Mouse (Mus musculus) intestine, embryonic 14.5 days (tissue): ENCODE measurements around the gene Slc26a8. TPM values are rescaled to one million over a fixed set of nuclear protein-coding genes. Genes with fewer than 3 reads are reported as not detected.

ENCODE experiments used
- ATAC-seq: fragments of 200-750 bp; cut with Nextera tagmentation; replicated peaks from 2 replicates; pipeline ENCODE4 v1.8.0; 2017; ENCODE audit warnings: low read depth, moderate number of reproducible peaks, moderate TSS enrichment, moderate library complexity; ENCODE audit not compliant: low FRiP score, low TSS enrichment
- DNase-seq: peaks from one replicate; pipeline ENCODE4 v3.0.0-alpha.2; 2018; ENCODE audit warnings: low spot score
- H3K27ac ChIP-seq: fragments of 300-500 bp; sonication (generic); 2 replicates; pipeline ENCODE4 v1.5.1; 2014; ENCODE audit warnings: low read depth, mild to moderate bottlenecking, control low read depth
- H3K27me3 ChIP-seq: fragments of 300-500 bp; sonication (generic); replicated peaks from 2 replicates; pipeline ENCODE4 v1.6.1; 2014; ENCODE audit warnings: low read length, control low read depth; ENCODE audit not compliant: control insufficient read depth, insufficient read depth
- H3K36me3 ChIP-seq: fragments of 300-500 bp; sonication (generic); 2 replicates; pipeline ENCODE4 v1.6.1; 2014; ENCODE audit warnings: low read length, control low read depth; ENCODE audit not compliant: control insufficient read depth, insufficient read depth
- H3K4me1 ChIP-seq: fragments of 300-500 bp; sonication (generic); replicated peaks from 2 replicates; pipeline ENCODE4 v1.6.1; 2014; ENCODE audit warnings: low read length, control low read depth, mixed read lengths; ENCODE audit not compliant: control insufficient read depth, insufficient read depth
- H3K4me2 ChIP-seq: fragments of 300-500 bp; sonication (generic); 2 replicates; pipeline ENCODE4 v1.6.1; 2014; ENCODE audit warnings: low read length
- H3K4me3 ChIP-seq: fragments of 300-500 bp; sonication (generic); 2 replicates; pipeline ENCODE4 v1.5.1; 2014; ENCODE audit warnings: low read depth, low read length, control low read depth, mixed read lengths
- H3K9ac ChIP-seq: fragments of 300-500 bp; sonication (generic); 2 replicates; pipeline ENCODE4 v1.6.1; 2014; ENCODE audit warnings: mild to moderate bottlenecking, low read length
- H3K9me3 ChIP-seq: fragments of 300-500 bp; sonication (generic); 2 replicates; pipeline ENCODE4 v1.6.1; 2016; ENCODE audit warnings: low read length, control low read depth; ENCODE audit not compliant: control insufficient read depth
- WGBS: fragments of 180-500 bp; shearing (Covaris S2); extraction: QIAGEN DNeasy Blood & Tissue Kit; methylation state at CpG from one replicate; pipeline ENCODE4 v1.1.7; 2014; 5-methylcytosine and 5-hydroxymethylcytosine counted together
- polyA plus RNA-seq: library from polyadenylated mRNA; unstranded; fragments of >200 nt; fragmentation: Nextera tagmentation; extraction: Ambion mirVana; gene quantifications from 2 replicates; pipeline ENCODE4 v1.2.1, GENCODE M21; 2014

The Slc26a8 gene
- polyA plus RNA-seq, 1 experiment from 2014 or later, result 0.35 TPM

DNA sequence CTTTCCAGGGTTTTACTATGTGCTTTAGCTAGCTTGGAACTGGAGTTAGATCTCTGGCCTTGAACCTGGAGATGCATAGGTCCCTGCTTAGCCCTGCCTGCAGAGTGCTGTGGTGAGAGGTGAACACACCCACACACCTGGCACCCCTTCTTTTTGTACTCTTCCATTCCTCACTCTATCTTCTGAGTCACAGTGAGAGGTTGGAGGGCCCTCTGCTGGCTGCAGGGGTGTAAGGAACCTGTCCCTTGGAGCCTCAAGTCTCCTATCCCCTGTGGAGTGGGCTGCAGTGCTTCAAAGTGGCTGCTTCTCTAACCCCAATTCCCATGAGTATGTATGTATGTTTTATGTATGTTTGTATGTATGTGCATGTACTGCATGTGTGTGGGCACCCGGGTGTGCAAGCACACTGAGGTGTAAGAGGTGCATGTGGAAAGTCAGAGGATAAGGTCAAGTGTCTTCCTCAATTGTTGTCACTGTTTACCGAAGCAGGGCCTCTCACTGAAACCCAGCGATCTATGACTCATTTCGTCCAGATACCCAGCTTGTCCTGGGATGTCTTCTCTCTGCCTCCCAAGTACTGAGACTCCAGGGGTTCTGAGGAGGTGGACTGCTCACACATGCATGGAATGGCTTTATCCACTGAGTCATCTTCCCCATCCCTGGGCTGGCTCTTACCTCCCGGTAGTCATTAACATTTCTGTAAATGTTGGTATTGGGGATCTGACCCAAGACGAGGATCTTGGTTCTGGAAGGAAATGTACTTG lies 41.2 kb downstream of the Slc26a8 start:
- 45% methylated on average over 6 of the region's 6 CpGs for WGBS
- no peak overlapping the region for H3K4me3 ChIP-seq
- H3K36me3 ChIP-seq, result no peaks in the 10 kb centered on the region
- H3K27ac ChIP-seq, result no peak overlapping the region
- H3K9me3 ChIP-seq, result no peaks in the 10 kb centered on the region
- no peak overlapping the region for H3K9ac ChIP-seq
- H3K4me2 ChIP-seq, result no peak overlapping the region
- H3K27me3 ChIP-seq, result no peaks in the 10 kb centered on the region
- no peak for ATAC-seq
- no peak for DNase-seq
- H3K4me1 ChIP-seq, result no peaks in the 10 kb centered on the region

DNA sequence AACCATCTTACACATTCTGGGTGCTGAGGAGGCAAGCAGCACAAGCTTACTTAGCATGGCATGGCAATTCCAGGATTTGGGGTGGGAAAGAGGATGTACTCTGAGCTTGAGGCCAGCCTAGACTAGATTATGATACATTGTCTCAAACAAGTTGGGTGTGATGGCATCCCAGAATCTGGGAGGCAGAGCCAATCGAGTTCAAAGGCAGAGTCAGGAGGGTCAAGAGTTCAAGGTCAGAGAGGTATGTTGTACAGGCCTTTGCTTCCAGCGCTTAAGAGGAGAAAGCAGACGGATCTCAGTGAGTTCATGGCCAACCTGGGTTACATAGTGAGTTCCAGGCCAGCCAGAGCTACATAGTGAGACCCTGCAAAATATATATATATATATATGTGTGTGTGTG lies 43.8 kb downstream of the Slc26a8 start:
- H3K9ac ChIP-seq, result no peak overlapping the region
- DNase-seq, result no peak
- 64% methylated on average over 3 of the region's 3 CpGs for WGBS
- H3K9me3 ChIP-seq, result no peaks in the 10 kb centered on the region
- no peaks in the 10 kb centered on the region for H3K36me3 ChIP-seq
- no peaks in the 10 kb centered on the region for H3K27me3 ChIP-seq
- H3K4me3 ChIP-seq, result no peak overlapping the region
- ATAC-seq, result no peak
- no peaks in the 10 kb centered on the region for H3K4me1 ChIP-seq
- no peak overlapping the region for H3K27ac ChIP-seq
- no peak overlapping the region for H3K4me2 ChIP-seq

DNA sequence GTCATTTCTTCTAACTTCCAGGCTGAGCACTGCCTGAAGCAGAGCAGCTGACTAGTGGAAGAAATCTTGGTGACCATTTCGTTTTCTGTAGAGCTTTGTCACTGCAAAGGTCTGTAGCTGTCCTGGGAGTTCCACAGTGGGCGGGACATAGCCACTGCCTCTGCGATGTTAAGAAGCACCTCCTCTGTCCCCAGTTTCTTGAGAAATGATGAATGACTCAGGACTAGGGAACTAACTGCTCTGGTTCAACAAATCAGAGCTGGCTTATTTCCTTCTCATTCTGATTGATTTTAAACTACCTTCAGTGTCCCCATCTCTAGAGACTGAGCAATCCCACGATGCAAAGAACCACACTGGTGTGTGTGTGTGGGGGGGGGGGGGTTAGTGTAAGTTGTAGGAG lies 45.9 kb downstream of the Slc26a8 start:
- Histone ChIP-seq H3K4me3 (no peak overlapping the region), H3K36me3 (no peaks in the 10 kb centered on the region), H3K9me3 (no peaks in the 10 kb centered on the region), H3K4me2 (no peak overlapping the region), H3K9ac (no peak overlapping the region), H3K4me1 (no peaks in the 10 kb centered on the region), H3K27me3 (no peaks in the 10 kb centered on the region), H3K27ac (no peak overlapping the region)
- DNase-seq, result no peak
- ATAC-seq, result no peak
- 44% methylated on average over 4 of the region's 4 CpGs for whole genome bisulfite sequencing

DNA sequence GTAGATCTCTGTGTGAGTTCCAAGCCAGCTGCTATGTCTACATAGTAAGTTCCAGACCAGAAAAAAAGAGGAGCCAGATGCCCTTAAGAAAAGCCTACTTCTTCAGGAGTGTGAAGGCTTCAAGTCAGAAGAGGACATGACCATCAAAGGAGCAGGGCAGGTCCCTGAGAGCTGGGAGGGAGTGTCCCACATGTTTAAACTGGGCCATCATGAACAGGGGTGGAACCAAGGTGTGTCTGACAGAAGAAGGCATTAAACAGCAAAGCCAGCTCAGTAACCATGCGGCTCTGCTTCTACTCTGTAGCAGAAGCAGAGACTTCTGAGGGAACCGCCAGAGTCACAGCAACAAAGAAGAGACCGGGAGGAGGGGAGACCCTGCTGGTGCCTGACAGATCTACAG lies 46.3 kb downstream of the Slc26a8 start:
- H3K9me3 ChIP-seq, result no peaks in the 10 kb centered on the region
- H3K4me2 ChIP-seq, result no peak overlapping the region
- no peak overlapping the region for H3K4me3 ChIP-seq
- DNase-seq (no peak), ATAC-seq (no peak)
- no peaks in the 10 kb centered on the region for H3K27me3 ChIP-seq
- H3K36me3 ChIP-seq, result no peaks in the 10 kb centered on the region
- H3K9ac ChIP-seq, result no peak overlapping the region
- 24% methylated on average over 3 of the region's 3 CpGs for WGBS
- H3K27ac ChIP-seq, result no peak overlapping the region
- no peaks in the 10 kb centered on the region for H3K4me1 ChIP-seq

DNA sequence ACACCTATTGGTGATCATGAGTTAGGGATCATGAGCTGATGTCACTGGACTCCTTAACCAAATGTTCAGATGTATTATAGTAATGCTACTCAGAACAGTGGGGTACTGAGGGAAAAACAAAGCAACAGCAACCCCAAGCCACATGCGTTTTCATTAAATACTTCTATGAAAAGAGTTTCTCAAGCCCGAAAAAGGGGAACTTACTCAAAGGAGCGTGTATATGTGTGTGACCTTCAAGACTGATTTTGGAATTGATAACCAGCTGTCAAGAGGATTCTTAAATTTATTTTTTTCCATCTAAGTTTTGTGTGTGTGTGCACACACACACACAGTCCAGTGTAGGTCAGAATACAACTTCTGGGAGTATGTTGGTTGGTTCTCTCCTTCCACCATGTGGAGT lies 49.9 kb downstream of the Slc26a8 start:
- Histone ChIP-seq H3K9me3 (no peaks in the 10 kb centered on the region), H3K4me1 (no peaks in the 10 kb centered on the region), H3K9ac (no peak overlapping the region), H3K4me2 (no peak overlapping the region), H3K36me3 (no peaks in the 10 kb centered on the region), H3K27me3 (no peaks in the 10 kb centered on the region), H3K4me3 (no peak overlapping the region), H3K27ac (no peak overlapping the region)
- 84% methylated on average over 3 of the region's 3 CpGs for WGBS
- no peak for DNase-seq
- ATAC-seq, result no peak

DNA sequence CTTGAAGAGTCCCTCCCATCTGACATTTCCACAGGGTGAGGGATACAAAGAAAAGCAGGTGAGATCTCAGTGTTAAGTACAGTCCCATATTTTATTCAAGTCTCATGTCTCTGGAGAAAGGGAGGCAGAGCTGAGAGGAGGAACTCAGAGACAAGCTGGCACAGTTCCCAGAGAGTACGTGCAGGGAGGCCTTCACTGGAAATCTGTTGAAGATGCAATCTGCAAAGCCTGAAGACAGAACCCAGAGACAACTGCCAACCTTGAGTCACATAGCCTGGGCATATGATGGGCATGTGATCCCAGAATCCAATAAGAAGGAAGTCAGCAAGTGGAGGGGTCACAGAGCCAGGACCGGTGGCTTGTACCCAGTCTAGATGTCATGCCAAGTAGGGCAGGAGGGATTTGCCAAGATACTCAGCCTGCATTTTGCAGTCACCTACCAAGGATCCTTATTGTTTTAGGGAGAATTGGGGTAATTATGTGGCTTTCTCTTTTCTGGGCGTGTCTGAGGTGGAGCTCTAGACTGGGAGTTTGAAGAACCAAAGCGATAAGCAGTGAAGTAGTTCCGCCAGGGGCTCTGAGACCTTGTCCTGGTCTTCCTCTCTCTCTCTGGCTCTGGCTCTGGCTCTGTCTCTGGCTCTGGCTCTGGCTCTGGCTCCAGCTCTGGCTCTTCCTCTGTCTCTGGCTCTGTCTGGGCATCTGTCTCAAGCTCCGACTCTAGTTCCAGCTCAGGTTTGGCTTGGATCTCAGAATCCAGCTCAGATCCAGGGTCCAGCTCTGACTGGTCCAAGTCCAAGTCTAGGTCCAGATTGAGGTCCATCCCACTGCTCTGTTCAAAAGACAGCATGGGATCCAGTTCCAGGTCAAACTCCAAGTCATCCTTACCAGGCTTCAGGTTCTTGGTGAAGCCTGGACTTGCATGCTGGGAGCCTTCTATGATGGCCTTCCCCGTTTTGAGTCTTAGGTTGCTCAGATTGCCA lies 52.0 kb downstream of the Slc26a8 start:
- Histone ChIP-seq H3K9ac (no peak overlapping the region), H3K9me3 (no peaks in the 10 kb centered on the region), H3K4me3 (no peak overlapping the region), H3K4me1 (no peaks in the 10 kb centered on the region), H3K27ac (no peak overlapping the region), H3K4me2 (no peak overlapping the region), H3K36me3 (no peaks in the 10 kb centered on the region), H3K27me3 (no peaks in the 10 kb centered on the region)
- DNase-seq (no peak), ATAC-seq (no peak)
- 79% methylated on average over 7 of the region's 7 CpGs for WGBS

GRCm38 (mm10) chr17:28635842-28636241 lies 54.2 kb downstream of the Slc26a8 start:
- Histone ChIP-seq H3K4me1 (no peaks in the 10 kb centered on the region), H3K27me3 (no peaks in the 10 kb centered on the region), H3K4me2 (no peak overlapping the region), H3K4me3 (no peak overlapping the region), H3K9ac (no peak overlapping the region), H3K27ac (no peak overlapping the region), H3K9me3 (no peaks in the 10 kb centered on the region), H3K36me3 (no peaks in the 10 kb centered on the region)
- 76% methylated on average over 5 of the region's 5 CpGs for WGBS
- DNase-seq (no peak), ATAC-seq (no peak)

DNA sequence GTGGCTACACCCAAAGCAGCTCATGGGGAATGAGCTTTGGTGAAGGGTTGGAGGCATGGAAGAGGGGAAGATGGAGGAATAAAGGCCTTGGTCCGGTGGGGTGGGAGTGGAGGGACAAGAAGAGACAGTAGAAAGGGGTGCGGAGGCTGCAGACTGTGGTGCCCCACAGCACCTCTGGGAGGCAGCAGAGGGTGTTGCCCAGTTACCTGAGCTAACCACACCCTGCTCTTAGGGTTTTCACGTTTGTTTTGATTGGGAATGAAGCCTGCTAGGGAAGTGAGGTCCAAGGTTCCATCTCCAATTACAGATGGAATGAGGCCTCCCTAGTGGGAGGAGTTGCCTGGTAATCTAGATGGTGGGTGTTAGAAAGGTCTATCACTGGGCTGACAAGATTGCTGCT lies 60.9 kb downstream of the Slc26a8 start:
- no peaks in the 10 kb centered on the region for H3K4me1 ChIP-seq
- ATAC-seq (0 out of 2 replicates have a peak, but pooled peaks have one; percentile 43), DNase-seq (no peak)
- H3K9ac ChIP-seq, result no peak overlapping the region
- H3K4me3 ChIP-seq, result no peak overlapping the region
- 47% methylated on average over 3 of the region's 3 CpGs for WGBS
- H3K4me2 ChIP-seq, result no peak overlapping the region
- no peaks in the 10 kb centered on the region for H3K9me3 ChIP-seq
- H3K27ac ChIP-seq, result no peak overlapping the region
- no peaks in the 10 kb centered on the region for H3K36me3 ChIP-seq
- H3K27me3 ChIP-seq, result no peaks in the 10 kb centered on the region
